Mouse (Mus musculus): Measurements from ENCODE around the gene Fitm2. TPM values are rescaled to one million over a fixed set of nuclear protein-coding genes. Genes with fewer than 3 reads are reported as not detected.
A peak's percentile ranks its signal among the peaks of the same experiment; 100 is the strongest.

Fitm2 gene
- polyA plus RNA-seq, 1 experiment from 2014 or later, result 13.9 TPM

GRCm38 (mm10) chr2:163424597-163424996, 47.8 kb downstream of the Fitm2 start, which contains the start of gene Oser1:
TSS of gene Oser1 (minus strand) at chr2:163424697.
- H3K9ac ChIP-seq (ENCODE audit: low read length), result no peak within 1 kb of the TSS
- no peak for DNase-seq (ENCODE audit: low spot score)
- no peak within 1 kb of the TSS for H3K27ac ChIP-seq (ENCODE audit: low read depth, low read length)

DNA sequence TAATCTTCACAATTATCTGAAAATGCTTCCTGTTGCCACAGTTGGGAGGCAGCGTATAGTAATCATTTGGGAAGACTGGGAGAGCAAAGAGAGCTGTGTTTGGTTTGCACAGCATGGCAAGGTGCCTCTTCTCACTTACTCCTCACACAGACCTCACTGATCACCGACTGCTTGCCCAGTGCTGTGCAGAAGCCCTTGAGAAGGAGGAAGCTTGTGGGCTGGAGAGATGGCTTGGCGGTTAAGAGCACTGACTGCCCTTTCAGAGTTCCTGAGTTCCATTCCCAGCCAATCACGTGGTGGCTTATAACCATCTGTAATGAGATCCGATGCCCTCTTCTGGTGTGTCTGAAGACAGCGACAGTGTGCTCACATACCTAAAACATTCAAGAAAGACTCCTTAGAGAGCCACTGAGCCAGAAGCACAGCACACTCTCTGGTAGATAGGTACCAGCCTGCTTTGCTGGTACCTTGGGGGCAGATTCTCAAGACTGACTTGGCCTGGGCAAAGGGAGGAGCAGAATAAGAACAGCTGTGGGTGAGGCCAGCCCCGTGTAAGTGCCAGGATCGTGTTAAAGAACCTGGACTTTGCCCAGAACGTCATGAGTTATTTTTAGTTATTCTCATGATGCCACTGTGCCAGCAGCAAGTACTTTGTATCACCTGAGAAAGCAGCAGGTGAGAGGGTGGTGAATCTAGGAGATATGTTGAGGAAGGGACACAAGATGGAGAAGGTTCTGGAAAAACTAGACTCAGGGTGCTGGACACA, 49.4 kb downstream of the Fitm2 start:
- WGBS, result 87% methylated on average over 9 of the region's 9 CpGs
- ATAC-seq (ENCODE audit: insufficient read depth, low FRiP score, low TSS enrichment), result no peak

More at GRCm38 (mm10) chr2:163424597-163424996, 47.8 kb downstream of the Fitm2 start, which contains the start of gene Oser1:
- no peaks in the 10 kb centered on the region for H3K36me3 ChIP-seq (ENCODE audit: control insufficient read depth, insufficient read depth, low read length)
- ATAC-seq (ENCODE audit: insufficient read depth, low FRiP score, low TSS enrichment), result no peak
- H3K9me3 ChIP-seq (ENCODE audit: control insufficient read depth, low read length), result no peaks in the 10 kb centered on the region
- H3K4me3 ChIP-seq (ENCODE audit: low read depth, low read length), result no peak within 1 kb of the TSS
- no peak within 1 kb of the TSS for H3K4me2 ChIP-seq (ENCODE audit: low read depth)
- H3K4me1 ChIP-seq (ENCODE audit: control insufficient read depth, insufficient read depth, low read length), result peaks cover 5% of the 10 kb centered on the region
- WGBS, result 80% methylated on average over 6 of the region's 6 CpGs
- no peaks in the 10 kb centered on the region for H3K27me3 ChIP-seq (ENCODE audit: control insufficient read depth, insufficient read depth, low read length)

DNA sequence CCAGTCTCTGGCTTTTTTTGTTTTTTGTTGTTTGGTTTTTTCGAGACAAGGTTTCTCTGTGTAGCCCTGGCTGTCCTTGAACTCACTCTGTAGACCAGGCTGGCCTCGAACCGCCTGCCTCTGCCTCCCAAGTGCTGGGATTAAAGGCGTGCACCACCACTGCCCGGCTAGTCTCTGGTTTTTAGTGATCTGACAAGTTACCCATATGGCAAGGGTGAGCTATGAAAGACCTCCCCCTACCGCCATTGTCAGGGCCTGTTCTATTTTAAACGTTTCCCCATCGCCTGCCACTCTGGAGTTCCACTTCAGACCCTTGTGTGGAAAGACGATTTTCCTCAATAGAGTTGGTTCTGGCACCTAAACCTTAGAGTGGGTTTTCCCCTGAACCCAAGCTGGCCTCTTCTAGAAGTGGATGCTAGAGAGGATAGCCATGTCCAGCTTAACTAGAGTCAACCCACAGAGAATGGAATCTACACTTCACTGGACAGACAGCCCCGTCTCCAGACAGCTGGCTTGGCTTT, 52.0 kb downstream of the Fitm2 start:
- Histone ChIP-seq H3K9me3 (ENCODE audit: control insufficient read depth, low read length) (no peaks in the 10 kb centered on the region), H3K4me3 (ENCODE audit: low read depth, low read length) (peak overlapping the region; percentile 62), H3K4me1 (ENCODE audit: control insufficient read depth, insufficient read depth, low read length) (peaks cover 13% of the 10 kb centered on the region), H3K4me2 (ENCODE audit: low read depth) (peak overlapping the region; percentile 64), H3K27me3 (ENCODE audit: control insufficient read depth, insufficient read depth, low read length) (no peaks in the 10 kb centered on the region), H3K27ac (ENCODE audit: low read depth, low read length) (no peak overlapping the region), H3K36me3 (ENCODE audit: control insufficient read depth, insufficient read depth, low read length) (no peaks in the 10 kb centered on the region), H3K9ac (ENCODE audit: low read length) (peak overlapping the region; percentile 54)
- ATAC-seq (ENCODE audit: insufficient read depth, low FRiP score, low TSS enrichment) (no peak), DNase-seq (ENCODE audit: low spot score) (no peak)
- WGBS, result 42% methylated on average over 10 of the region's 10 CpGs

More for the DNA sequence above, 49.4 kb downstream of the Fitm2 start:
- no peak overlapping the region for H3K4me2 ChIP-seq (ENCODE audit: low read depth)
- no peaks in the 10 kb centered on the region for H3K36me3 ChIP-seq (ENCODE audit: control insufficient read depth, insufficient read depth, low read length)
- H3K4me3 ChIP-seq (ENCODE audit: low read depth, low read length), result no peak overlapping the region
- no peaks in the 10 kb centered on the region for H3K9me3 ChIP-seq (ENCODE audit: control insufficient read depth, low read length)
- H3K4me1 ChIP-seq (ENCODE audit: control insufficient read depth, insufficient read depth, low read length), result peaks cover 7% of the 10 kb centered on the region
- H3K9ac ChIP-seq (ENCODE audit: low read length), result no peak overlapping the region
- no peak overlapping the region for H3K27ac ChIP-seq (ENCODE audit: low read depth, low read length)
- DNase-seq (ENCODE audit: low spot score), result no peak
- no peaks in the 10 kb centered on the region for H3K27me3 ChIP-seq (ENCODE audit: control insufficient read depth, insufficient read depth, low read length)

- WGBS, result under 1% methylated on average over 53 of the region's 71 CpGs
- peak; percentile 99 for ATAC-seq (ENCODE audit: insufficient read depth, low FRiP score, low TSS enrichment)
- H3K9me3 ChIP-seq (ENCODE audit: control insufficient read depth, low read length), result no peaks in the 10 kb centered on the region
These were observed 52.9 kb downstream of the Fitm2 start for GRCm38 (mm10) chr2:163419346-163420045.

DNA sequence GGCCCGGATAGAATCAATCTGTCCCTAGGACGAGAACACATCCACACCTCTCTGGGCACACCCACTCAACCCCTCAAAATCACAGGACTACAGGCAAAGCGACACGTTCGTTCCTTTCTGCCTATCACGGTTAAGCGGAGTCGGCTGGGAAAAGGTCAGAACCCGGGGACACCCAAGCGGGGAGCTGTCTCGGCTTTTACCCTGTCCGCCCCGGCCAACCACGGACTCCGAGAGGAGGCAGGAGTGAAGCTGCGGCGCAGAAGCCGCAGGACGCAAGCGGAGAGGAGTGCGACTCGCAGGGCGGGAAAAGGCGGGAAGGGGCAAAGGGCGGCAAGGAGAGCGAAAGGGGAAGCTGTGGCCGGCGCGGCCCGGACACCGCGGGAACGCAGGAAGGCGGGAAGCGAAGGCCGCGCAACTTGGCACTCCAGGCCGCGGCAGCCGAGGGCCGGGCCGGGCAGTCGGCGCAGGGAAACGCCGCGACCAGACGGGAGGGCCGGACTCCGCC, 53.5 kb downstream of the Fitm2 start:
- no peak overlapping the region for H3K27ac ChIP-seq (ENCODE audit: low read depth, low read length)
- under 1% methylated on average over 33 of the region's 50 CpGs for WGBS
- H3K9me3 ChIP-seq (ENCODE audit: control insufficient read depth, low read length), result no peaks in the 10 kb centered on the region
- peaks cover 13% of the 10 kb centered on the region for H3K4me1 ChIP-seq (ENCODE audit: control insufficient read depth, insufficient read depth, low read length)
- no peaks in the 10 kb centered on the region for H3K27me3 ChIP-seq (ENCODE audit: control insufficient read depth, insufficient read depth, low read length)
- peak overlapping the region; percentile 58 for H3K9ac ChIP-seq (ENCODE audit: low read length)
- DNase-seq (ENCODE audit: low spot score) (no peak), ATAC-seq (ENCODE audit: insufficient read depth, low FRiP score, low TSS enrichment) (peak; percentile 67)
- no peaks in the 10 kb centered on the region for H3K36me3 ChIP-seq (ENCODE audit: control insufficient read depth, insufficient read depth, low read length)
- H3K4me2 ChIP-seq (ENCODE audit: low read depth), result peak overlapping the region; percentile 66
- peak overlapping the region; percentile 62 for H3K4me3 ChIP-seq (ENCODE audit: low read depth, low read length)

More at GRCm38 (mm10) chr2:163419346-163420045, 52.9 kb downstream of the Fitm2 start:
- peak overlapping the region; percentile 66 for H3K4me2 ChIP-seq (ENCODE audit: low read depth)
- peak overlapping the region; percentile 57; the same call in 1 of the 2 replicates for H3K27ac ChIP-seq (ENCODE audit: low read depth, low read length)
- no peaks in the 10 kb centered on the region for H3K27me3 ChIP-seq (ENCODE audit: control insufficient read depth, insufficient read depth, low read length)
- peak overlapping the region; percentile 58 for H3K9ac ChIP-seq (ENCODE audit: low read length)
- peak; percentile 99 for DNase-seq (ENCODE audit: low spot score)
- peak overlapping the region; percentile 62 for H3K4me3 ChIP-seq (ENCODE audit: low read depth, low read length)
- H3K36me3 ChIP-seq (ENCODE audit: control insufficient read depth, insufficient read depth, low read length), result no peaks in the 10 kb centered on the region
- H3K4me1 ChIP-seq (ENCODE audit: control insufficient read depth, insufficient read depth, low read length), result peaks cover 13% of the 10 kb centered on the region

DNA sequence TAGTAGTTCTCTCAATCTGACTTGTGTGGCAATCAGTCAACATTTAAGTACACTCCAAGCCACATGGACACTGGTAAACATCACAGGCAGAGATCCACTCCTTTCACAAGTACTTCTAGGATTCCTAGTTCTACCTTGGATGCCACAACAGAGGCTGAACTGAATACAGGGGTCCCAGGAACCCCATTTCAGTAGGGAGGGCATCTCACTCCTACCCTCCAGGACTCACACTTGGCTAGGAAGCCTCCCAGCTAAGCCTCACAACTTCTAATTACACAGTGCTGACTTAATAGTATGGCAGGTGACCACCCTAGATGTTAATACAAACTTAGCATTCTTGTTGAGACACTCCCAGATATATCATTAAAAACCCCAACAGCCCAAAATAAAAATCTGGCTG, 54.6 kb downstream of the Fitm2 start:
- no peaks in the 10 kb centered on the region for H3K36me3 ChIP-seq (ENCODE audit: control insufficient read depth, insufficient read depth, low read length)
- DNase-seq (ENCODE audit: low spot score), result no peak
- peaks cover 13% of the 10 kb centered on the region for H3K4me1 ChIP-seq (ENCODE audit: control insufficient read depth, insufficient read depth, low read length)
- H3K9me3 ChIP-seq (ENCODE audit: control insufficient read depth, low read length), result no peaks in the 10 kb centered on the region
- no peak for ATAC-seq (ENCODE audit: insufficient read depth, low FRiP score, low TSS enrichment)
- no peaks in the 10 kb centered on the region for H3K27me3 ChIP-seq (ENCODE audit: control insufficient read depth, insufficient read depth, low read length)
- H3K9ac ChIP-seq (ENCODE audit: low read length), result no peak overlapping the region
- peak overlapping the region; percentile 62 for H3K4me3 ChIP-seq (ENCODE audit: low read depth, low read length)
- peak overlapping the region; percentile 66 for H3K4me2 ChIP-seq (ENCODE audit: low read depth)
- H3K27ac ChIP-seq (ENCODE audit: low read depth, low read length), result no peak overlapping the region

GRCm38 (mm10) chr2:163417026-163417425, 55.4 kb downstream of the Fitm2 start:
- Histone ChIP-seq H3K4me3 (ENCODE audit: low read depth, low read length) (no peak overlapping the region), H3K27me3 (ENCODE audit: control insufficient read depth, insufficient read depth, low read length) (no peaks in the 10 kb centered on the region), H3K4me1 (ENCODE audit: control insufficient read depth, insufficient read depth, low read length) (peaks cover 13% of the 10 kb centered on the region), H3K27ac (ENCODE audit: low read depth, low read length) (no peak overlapping the region), H3K9me3 (ENCODE audit: control insufficient read depth, low read length) (no peaks in the 10 kb centered on the region), H3K36me3 (ENCODE audit: control insufficient read depth, insufficient read depth, low read length) (peaks cover 3% of the 10 kb centered on the region; the same call in 1 of the 2 replicates), H3K4me2 (ENCODE audit: low read depth) (no peak overlapping the region), H3K9ac (ENCODE audit: low read length) (no peak overlapping the region)
- WGBS, result 91% methylated on average over 6 of the region's 6 CpGs
- DNase-seq (ENCODE audit: low spot score), result no peak
- ATAC-seq (ENCODE audit: insufficient read depth, low FRiP score, low TSS enrichment), result no peak
